Mouse (Mus musculus) spleen, adult 10 weeks (tissue): Measurements from ENCODE around the gene Fancg. TPM values are rescaled to one million over a fixed set of nuclear protein-coding genes. Genes with fewer than 3 reads are reported as not detected.

Experiments used
- polyA plus RNA-seq: library from polyadenylated mRNA; stranded (reverse); fragments of 350-450 nt; fragmentation: Illumina TruSeq; extraction: RNeasy Lipid Tissue Mini Kit (QIAGEN cat#74804); gene quantifications from one replicate; pipeline ENCODE4 v1.2.3, GENCODE M21; 2015; ENCODE audit warnings: low replicate concordance; ENCODE audit not compliant: insufficient read depth

Fancg gene
- 21.5 TPM for polyA plus RNA-seq

DNA sequence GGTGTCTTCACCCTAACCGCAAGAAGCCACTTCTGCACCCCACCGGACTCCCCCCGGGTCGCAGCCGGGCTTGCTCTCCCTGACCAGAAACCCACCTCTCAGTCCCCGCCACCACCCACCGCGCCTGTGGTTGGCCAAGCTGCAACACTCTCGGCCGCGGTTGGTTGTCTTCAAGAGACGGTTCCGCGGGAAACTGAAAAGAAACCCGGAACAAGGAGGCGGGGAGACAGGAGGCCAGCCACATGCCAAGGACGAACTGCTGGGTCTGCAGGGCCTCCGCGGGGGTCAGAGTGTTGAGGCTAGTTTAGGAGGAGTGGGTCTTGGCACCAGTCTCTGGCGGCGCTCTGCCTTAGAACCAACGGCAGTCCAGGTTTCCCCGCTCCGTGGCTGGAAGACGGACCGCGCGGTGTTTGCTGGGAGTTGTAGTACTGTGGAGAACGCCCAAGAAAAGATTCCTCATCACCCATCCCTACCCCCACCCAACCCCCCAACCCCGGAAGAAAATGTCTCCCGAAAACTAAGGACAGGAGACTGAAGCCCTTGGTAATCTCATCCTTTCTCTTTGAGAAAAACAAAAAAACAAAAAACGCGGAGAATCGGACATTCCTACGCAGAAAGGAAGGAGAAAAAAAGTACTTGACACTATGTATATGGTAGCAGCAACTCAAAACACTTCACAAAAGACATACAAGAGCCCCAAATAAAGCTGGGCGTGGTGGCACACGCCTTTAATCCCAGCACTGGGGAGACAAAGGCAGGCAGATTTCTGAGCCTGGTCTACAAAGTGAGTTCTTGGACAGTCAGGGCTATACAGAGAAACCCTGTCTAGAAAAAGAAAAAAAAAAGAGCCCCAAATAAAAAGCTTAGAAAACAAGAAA is at the start of gene Fancg:
Fancg (minus strand) TSS at position 346 of the 878 bp plus-strand sequence.

GRCm38 (mm10) chr4:43058753-43059654 is 48.7 kb upstream of the Fancg start, which contains the start of gene Unc13b:
TSS of gene Unc13b (plus strand) at chr4:43058953.

GRCm38 (mm10) chr4:43045659-43046302 is 35.5 kb upstream of the Fancg start, which contains the start of gene Fam214b:
TSS of gene Fam214b (minus strand) at chr4:43046220.

DNA sequence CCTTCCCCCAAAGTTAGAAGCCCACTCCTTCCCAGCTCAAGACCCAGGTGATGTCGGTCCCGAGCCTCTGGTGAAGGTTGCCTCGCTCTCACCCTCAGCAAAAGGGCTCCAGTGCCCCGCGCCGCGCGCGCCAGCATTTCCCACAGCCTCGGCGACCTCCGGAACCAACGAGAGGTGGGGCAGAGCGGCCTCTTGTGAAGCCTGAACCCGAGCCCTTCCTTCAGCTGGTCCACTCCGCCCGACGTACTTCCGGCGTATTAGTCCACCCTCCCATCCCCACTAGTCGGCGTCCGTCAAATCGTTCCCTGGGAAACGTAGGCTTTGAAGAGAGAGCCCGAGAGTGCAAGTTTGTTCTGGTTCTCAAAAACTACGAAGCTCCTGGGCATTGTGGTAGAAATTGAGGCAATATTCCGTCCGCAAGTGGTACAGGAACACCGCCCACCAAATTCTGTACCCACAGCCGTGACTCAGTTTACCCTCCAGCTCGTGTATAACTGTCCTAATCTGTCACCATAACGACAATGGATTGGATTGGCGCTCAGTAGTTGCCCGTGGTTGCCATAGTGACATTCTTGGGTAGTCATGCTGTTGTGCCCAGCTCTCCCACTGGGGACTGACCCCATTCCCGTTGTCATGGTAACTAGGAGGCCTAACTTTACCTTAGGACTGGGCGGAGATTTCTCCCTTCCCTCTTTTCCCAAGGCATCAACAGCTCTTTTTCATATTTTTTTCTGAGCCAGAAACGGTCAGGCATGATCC is 21.1 kb upstream of the Fancg start, which contains the start of gene Stoml2:
Stoml2 (minus strand) TSS at position 474 of the 759 bp plus-strand sequence.

GRCm38 (mm10) chr4:43025084-43025960 is 15.0 kb upstream of the Fancg start, which contains the start of gene Pigo:
TSS of gene Pigo (minus strand) at chr4:43025819.

GRCm38 (mm10) chr4:43000141-43000986 is 9.9 kb downstream of the Fancg start, which contains the start of gene Vcp:
TSS of gene Vcp (minus strand) at chr4:43000507.

GRCm38 (mm10) chr4:42969304-42969703 is 41.0 kb downstream of the Fancg start, which contains the start of gene 1700022I11Rik:
TSS of gene 1700022I11Rik (plus strand) at chr4:42969604.

Other genes starting within 250 kb of the Fancg start
- 506 TPM for gene Ccl21a, start 236.5 kb downstream of the Fancg start, polyA plus RNA-seq
- gene Fam205a1, start 156.6 kb downstream of the Fancg start, polyA plus RNA-seq = 0.07 TPM
- not detected for gene Gm12394, start 153.7 kb downstream of the Fancg start, polyA plus RNA-seq
- gene Fam205c, start 136.3 kb downstream of the Fancg start, polyA plus RNA-seq = not detected
- 2.0 TPM for gene Phf24, start 93.8 kb downstream of the Fancg start, polyA plus RNA-seq
- gene Dnajb5, start 60.7 kb downstream of the Fancg start, polyA plus RNA-seq = 12.7 TPM
- gene 1700022I11Rik, start 40.9 kb downstream of the Fancg start, polyA plus RNA-seq = not detected
- 241 TPM for gene Vcp, start 10.0 kb downstream of the Fancg start, polyA plus RNA-seq
- gene Pigo, start 15.3 kb upstream of the Fancg start, polyA plus RNA-seq = 12.9 TPM
- 64.6 TPM for gene Stoml2, start 21.2 kb upstream of the Fancg start, polyA plus RNA-seq
- gene Fam214b, start 35.7 kb upstream of the Fancg start, polyA plus RNA-seq = 15.0 TPM
- 1.6 TPM for gene Unc13b, start 48.4 kb upstream of the Fancg start, polyA plus RNA-seq